Mouse (Mus musculus): ENCODE measurements around the gene Dhrs11.

DNA sequence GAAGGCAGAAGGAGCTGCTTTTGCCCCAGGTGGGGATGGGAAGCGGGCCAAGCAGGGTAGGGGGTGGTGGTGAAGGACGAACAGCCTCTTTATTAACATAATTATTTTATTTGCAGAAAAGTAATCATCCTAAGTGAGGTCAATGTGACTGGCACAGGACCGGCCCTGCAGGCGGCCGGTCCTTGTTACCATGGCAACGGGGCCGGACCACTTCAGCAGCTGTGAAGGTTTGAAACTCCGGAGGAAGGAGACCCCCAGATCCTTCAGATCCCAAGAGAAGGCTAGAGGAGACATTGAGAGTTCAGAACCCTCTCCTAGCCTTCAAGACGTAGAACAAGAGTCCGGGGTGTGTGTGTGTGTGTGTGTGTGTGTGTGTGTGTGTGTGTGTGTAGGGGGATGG is 31.8 kb downstream of the Dhrs11 start:
- no peak for TF ChIP-seq CTCF (IDR thresholded peaks at IDR 0.05; ENCODE audit: borderline replicate concordance, extremely low read depth, insufficient read depth, insufficient read length)
- TF ChIP-seq POLR2A (IDR thresholded peaks at IDR 0.05; ENCODE audit: borderline replicate concordance, extremely low read depth, insufficient read depth, insufficient read length, poor library complexity, severe bottlenecking) = no peak
